Mouse (Mus musculus): ENCODE measurements around the gene Cacna2d2.

GRCm38 (mm10) chr9:107374623-107375022 lies 24.8 kb upstream of the Cacna2d2 start:
- no peak for TF ChIP-seq CTCF (IDR thresholded peaks at IDR 0.05; ENCODE audit: low read depth, low read length)
- no peak for TF ChIP-seq POLR2A (IDR thresholded peaks at IDR 0.05; ENCODE audit: borderline replicate concordance, low read depth, low read length)
